Mouse (Mus musculus) right cerebral cortex, adult 18-20 months (tissue): ENCODE results near the gene Olfr187.
"Not testable (repeated sequence)": the region's sequence is repeated elsewhere in the genome, so short reads cannot be mapped to it uniquely, and the experiment has no call there.

ENCODE experiments used
- DNase-seq: peaks from one replicate; pipeline ENCODE4 v3.0.0; 2022; ENCODE audit warnings: mixed read lengths

Olfr187 gene

GRCm38 (mm10) chr16:59039710-59040109 lies at the start of gene Olfr187:
Gene Olfr187, minus strand, starts transcription at chr16:59039767.
- no peak for DNase-seq

- not testable (repeated sequence) for DNase-seq
These were observed 41.5 kb upstream of the Olfr187 start for GRCm38 (mm10) chr16:59081113-59081512.

GRCm38 (mm10) chr16:59077905-59078304 lies 38.3 kb upstream of the Olfr187 start, which contains the start of gene Olfr190:
Gene Olfr190, minus strand, starts transcription at chr16:59078005.
- DNase-seq, result no peak

- no peak for DNase-seq
These were observed 34.0 kb upstream of the Olfr187 start for GRCm38 (mm10) chr16:59073520-59073919.

GRCm38 (mm10) chr16:59071755-59072154 lies 32.2 kb upstream of the Olfr187 start:
- no peak for DNase-seq

- DNase-seq, result not testable (repeated sequence)
These were observed 22.8 kb upstream of the Olfr187 start for GRCm38 (mm10) chr16:59062411-59062810.

- not testable (repeated sequence) for DNase-seq
These were observed 9.7 kb upstream of the Olfr187 start for GRCm38 (mm10) chr16:59049286-59049685.

GRCm38 (mm10) chr16:59048860-59049259 lies 9.3 kb upstream of the Olfr187 start:
- DNase-seq, result no peak

GRCm38 (mm10) chr16:59047579-59047978 lies 8.0 kb upstream of the Olfr187 start:
- DNase-seq, result no peak

- no peak for DNase-seq
These were observed 6.3 kb upstream of the Olfr187 start for GRCm38 (mm10) chr16:59045835-59046234.

GRCm38 (mm10) chr16:59030191-59030590 lies 9.4 kb downstream of the Olfr187 start, which contains the start of gene Olfr186:
Gene Olfr186, minus strand, starts transcription at chr16:59030291.
- DNase-seq, result no peak

- no peak for DNase-seq
These were observed 26.1 kb downstream of the Olfr187 start for GRCm38 (mm10) chr16:59013357-59014018.

GRCm38 (mm10) chr16:59007146-59007545 lies 32.4 kb downstream of the Olfr187 start:
- DNase-seq, result no peak

GRCm38 (mm10) chr16:58995057-58995456 lies 44.5 kb downstream of the Olfr187 start, which contains the start of gene Olfr183:
Gene Olfr183, plus strand, starts transcription at chr16:58995357.
- DNase-seq, result no peak
